Mouse (Mus musculus): ENCODE measurements around the gene Ptpra. TPM values are rescaled to one million over a fixed set of nuclear protein-coding genes. Genes with fewer than 3 reads are reported as not detected.
"Not testable (repeated sequence)": the region's sequence is repeated elsewhere in the genome, so short reads cannot be mapped to it uniquely, and the experiment has no call there.

Gene Ptpra
- polyA plus RNA-seq, 1 experiment from 2014 or later, result 86.3 TPM

DNA sequence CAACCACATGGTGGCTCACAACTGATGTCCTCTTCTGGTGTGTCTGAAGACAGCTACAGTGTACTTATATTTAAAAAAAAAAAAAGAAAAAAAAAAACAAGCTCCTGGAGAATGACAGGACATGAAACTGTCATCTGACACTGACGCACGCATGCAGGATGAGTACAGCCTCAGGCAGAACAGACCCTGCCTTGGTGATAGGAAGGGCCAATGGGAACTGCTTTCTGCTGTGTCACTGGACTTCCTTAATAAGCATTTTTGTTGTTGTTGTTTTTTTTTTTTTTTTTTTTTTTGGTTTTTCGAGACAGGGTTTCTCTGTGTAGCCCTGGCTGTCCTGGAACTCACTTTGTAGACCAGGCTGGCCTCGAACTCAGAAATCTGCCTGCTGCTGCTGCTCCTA lies 75.4 kb downstream of the Ptpra start:
- H3K27ac ChIP-seq (ENCODE audit: poor library complexity, severe bottlenecking); ATAC-seq (ENCODE audit: insufficient number of reproducible peaks, low FRiP score); H3K4me2 ChIP-seq; H3K4me1 ChIP-seq (replicated peaks); H3K9me3 ChIP-seq (replicated peaks); H3K27me3 ChIP-seq (replicated peaks); H3K4me3 ChIP-seq; H3K9ac ChIP-seq: not testable (repeated sequence)
- peaks cover 59% of the 10 kb centered on the region for H3K36me3 ChIP-seq
- 93% methylated on average over 4 of the region's 4 CpGs for WGBS

DNA sequence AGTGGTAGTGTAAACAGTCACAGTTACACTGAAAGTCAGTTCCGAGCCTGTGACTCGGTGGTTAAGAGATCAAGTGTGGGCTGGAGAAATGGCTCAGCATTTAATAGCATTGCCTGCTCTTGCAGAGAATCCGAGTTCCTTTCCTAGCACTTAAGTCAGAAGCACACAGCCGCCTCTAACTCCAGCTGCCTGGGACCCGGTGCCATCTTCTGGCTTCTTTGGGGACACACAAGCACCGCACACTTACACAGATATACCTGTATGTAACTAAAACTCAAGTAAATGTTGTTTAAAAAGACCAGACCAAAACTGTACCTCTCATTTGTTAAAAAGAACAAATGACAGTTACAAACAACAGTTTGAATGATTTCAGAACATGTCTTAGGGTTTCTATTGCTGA lies 78.4 kb downstream of the Ptpra start:
- H3K27me3 ChIP-seq (replicated peaks), result no peaks in the 10 kb centered on the region
- 90% methylated on average over 6 of the region's 6 CpGs for WGBS
- H3K4me3 ChIP-seq, result no peak overlapping the region
- peaks cover 4% of the 10 kb centered on the region; the same call in 1 of the 2 replicates for H3K4me1 ChIP-seq (replicated peaks)
- H3K9ac ChIP-seq, result no peak overlapping the region
- no peaks in the 10 kb centered on the region for H3K9me3 ChIP-seq (replicated peaks)
- no peak overlapping the region for H3K27ac ChIP-seq (ENCODE audit: poor library complexity, severe bottlenecking)
- no peak overlapping the region for H3K4me2 ChIP-seq
- H3K36me3 ChIP-seq, result peaks cover 54% of the 10 kb centered on the region
- ATAC-seq (ENCODE audit: insufficient number of reproducible peaks, low FRiP score), result no peak

DNA sequence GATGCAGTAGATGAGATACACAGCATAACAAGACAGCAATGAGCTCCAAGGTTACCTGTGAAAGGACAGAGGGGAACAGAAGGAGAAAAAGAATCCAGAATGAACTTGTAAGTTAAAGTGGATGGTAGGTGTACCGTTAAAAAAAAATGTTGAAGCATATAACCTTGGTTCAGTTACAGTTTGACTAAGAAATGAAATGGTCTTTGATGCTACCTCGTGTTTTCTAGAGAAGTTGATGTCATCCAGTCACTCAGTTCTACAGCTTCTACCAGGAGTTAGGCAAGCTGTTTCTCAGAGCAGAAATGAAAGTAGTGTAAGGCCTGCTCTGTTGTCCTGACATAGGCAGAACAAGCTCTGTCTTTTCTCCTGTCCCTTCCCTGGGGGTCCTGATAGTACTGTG lies 79.2 kb downstream of the Ptpra start:
- H3K4me1 ChIP-seq (replicated peaks), result peaks cover 4% of the 10 kb centered on the region; the same call in 1 of the 2 replicates
- H3K9ac ChIP-seq, result no peak overlapping the region
- no peak overlapping the region for H3K4me2 ChIP-seq
- peaks cover 57% of the 10 kb centered on the region for H3K36me3 ChIP-seq
- no peaks in the 10 kb centered on the region for H3K27me3 ChIP-seq (replicated peaks)
- WGBS, result 86% methylated on average over 2 of the region's 2 CpGs
- H3K27ac ChIP-seq (ENCODE audit: poor library complexity, severe bottlenecking), result no peak overlapping the region
- no peak for ATAC-seq (ENCODE audit: insufficient number of reproducible peaks, low FRiP score)
- no peak overlapping the region for H3K4me3 ChIP-seq
- H3K9me3 ChIP-seq (replicated peaks), result no peaks in the 10 kb centered on the region

DNA sequence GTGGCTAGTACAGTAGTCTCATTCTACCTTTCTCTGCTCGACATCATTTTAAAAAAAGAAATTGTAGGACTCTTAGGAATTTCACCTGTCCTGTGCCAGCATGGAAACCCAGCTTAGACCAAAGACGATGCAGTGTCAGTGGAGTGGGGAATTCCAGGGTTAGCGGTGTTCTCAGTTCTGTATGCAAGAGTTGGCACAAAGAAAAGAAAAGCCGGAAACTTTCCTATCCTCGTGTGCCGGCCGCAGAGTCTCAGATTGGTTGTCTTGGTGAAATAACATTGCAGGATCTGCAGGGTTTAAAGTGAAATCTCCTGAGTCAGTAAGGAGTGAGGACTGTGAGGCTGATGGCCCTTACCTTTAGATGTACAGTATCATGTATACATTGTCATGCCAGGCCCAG lies 79.8 kb downstream of the Ptpra start:
- no peak for ATAC-seq (ENCODE audit: insufficient number of reproducible peaks, low FRiP score)
- 84% methylated on average over 7 of the region's 7 CpGs for WGBS
- H3K4me2 ChIP-seq, result no peak overlapping the region
- no peak overlapping the region for H3K4me3 ChIP-seq
- H3K27ac ChIP-seq (ENCODE audit: poor library complexity, severe bottlenecking), result no peak overlapping the region
- H3K36me3 ChIP-seq, result peaks cover 59% of the 10 kb centered on the region
- H3K4me1 ChIP-seq (replicated peaks), result peaks cover 4% of the 10 kb centered on the region; the same call in 1 of the 2 replicates
- H3K9me3 ChIP-seq (replicated peaks), result no peaks in the 10 kb centered on the region
- no peaks in the 10 kb centered on the region for H3K27me3 ChIP-seq (replicated peaks)
- no peak overlapping the region for H3K9ac ChIP-seq

DNA sequence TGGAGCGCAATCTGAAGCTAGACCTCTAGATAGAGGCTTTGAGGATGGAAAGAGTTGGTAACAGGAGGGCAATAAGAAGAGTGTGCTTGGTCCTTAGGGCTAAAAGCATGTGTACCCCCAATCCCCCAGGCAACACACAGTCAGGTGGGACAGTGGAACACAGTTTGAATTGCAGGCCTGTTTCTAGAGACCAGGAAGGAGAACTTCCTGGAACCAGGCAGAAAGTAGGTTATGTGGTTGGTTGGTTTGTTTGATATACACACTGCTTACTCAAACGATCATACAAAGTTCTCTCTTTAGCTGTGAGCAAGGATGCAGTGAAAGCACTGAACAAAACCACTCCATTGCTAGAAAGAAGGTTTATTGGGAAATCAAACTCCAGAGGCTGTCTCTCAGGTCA lies 82.1 kb downstream of the Ptpra start:
- Histone ChIP-seq H3K4me1 (replicated peaks) (peaks cover 4% of the 10 kb centered on the region; the same call in 1 of the 2 replicates), H3K4me3 (no peak overlapping the region), H3K27me3 (replicated peaks) (no peaks in the 10 kb centered on the region), H3K9me3 (replicated peaks) (no peaks in the 10 kb centered on the region), H3K27ac (ENCODE audit: poor library complexity, severe bottlenecking) (no peak overlapping the region), H3K36me3 (peaks cover 55% of the 10 kb centered on the region), H3K9ac (no peak overlapping the region), H3K4me2 (no peak overlapping the region)
- WGBS, result 90% methylated on average over 2 of the region's 2 CpGs
- no peak for ATAC-seq (ENCODE audit: insufficient number of reproducible peaks, low FRiP score)

DNA sequence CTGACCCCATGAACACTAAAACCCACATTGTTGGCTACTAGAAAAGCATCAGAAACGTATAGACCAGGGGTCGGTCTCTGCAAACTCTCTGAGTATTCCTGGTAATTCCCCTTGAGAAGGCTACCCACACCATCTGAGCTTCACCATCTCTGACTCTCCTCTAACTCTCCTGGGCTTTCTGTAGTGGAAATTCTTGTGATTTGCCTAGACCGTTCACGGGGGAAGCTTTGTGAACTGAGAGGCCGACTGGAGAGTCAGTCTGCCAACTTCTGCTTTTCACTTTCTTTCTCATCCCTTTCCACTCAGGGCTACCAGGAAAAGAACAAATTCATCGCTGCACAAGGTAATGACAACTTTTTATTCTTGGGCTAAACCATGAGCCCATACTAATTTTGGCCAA lies 84.9 kb downstream of the Ptpra start:
- H3K27ac ChIP-seq (ENCODE audit: poor library complexity, severe bottlenecking), result no peak overlapping the region
- WGBS, result 87% methylated on average over 6 of the region's 6 CpGs
- no peak overlapping the region for H3K4me3 ChIP-seq
- no peaks in the 10 kb centered on the region for H3K27me3 ChIP-seq (replicated peaks)
- peaks cover 68% of the 10 kb centered on the region for H3K36me3 ChIP-seq
- no peak for ATAC-seq (ENCODE audit: insufficient number of reproducible peaks, low FRiP score)
- no peak overlapping the region for H3K4me2 ChIP-seq
- H3K9ac ChIP-seq, result no peak overlapping the region
- H3K4me1 ChIP-seq (replicated peaks), result no peaks in the 10 kb centered on the region
- no peaks in the 10 kb centered on the region for H3K9me3 ChIP-seq (replicated peaks)

DNA sequence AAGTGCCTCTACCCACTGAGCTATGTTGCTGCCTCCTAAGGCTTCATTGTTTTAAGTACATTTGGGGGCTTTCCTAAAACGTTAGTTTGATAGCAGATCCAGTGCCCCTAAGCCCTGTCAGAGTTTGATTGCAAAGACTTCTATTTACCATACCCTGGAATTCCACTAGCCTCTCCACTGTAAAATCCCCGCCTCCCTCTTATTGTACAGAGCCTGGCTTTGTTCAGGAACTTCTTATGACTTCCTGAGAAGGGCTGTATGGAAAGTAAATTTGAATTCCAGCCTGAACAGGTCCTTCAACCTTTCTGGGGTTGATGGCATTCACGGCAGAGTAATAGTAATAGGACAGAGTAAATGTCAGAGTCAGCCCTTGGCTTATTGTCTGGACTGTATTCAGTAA lies 86.8 kb downstream of the Ptpra start:
- 78% methylated on average over 3 of the region's 3 CpGs for WGBS
- H3K36me3 ChIP-seq, result peaks cover 79% of the 10 kb centered on the region
- ATAC-seq (ENCODE audit: insufficient number of reproducible peaks, low FRiP score), result no peak
- no peaks in the 10 kb centered on the region for H3K4me1 ChIP-seq (replicated peaks)
- no peak overlapping the region for H3K27ac ChIP-seq (ENCODE audit: poor library complexity, severe bottlenecking)
- no peak overlapping the region for H3K9ac ChIP-seq
- no peak overlapping the region for H3K4me2 ChIP-seq
- H3K9me3 ChIP-seq (replicated peaks), result no peaks in the 10 kb centered on the region
- no peaks in the 10 kb centered on the region for H3K27me3 ChIP-seq (replicated peaks)
- H3K4me3 ChIP-seq, result no peak overlapping the region

DNA sequence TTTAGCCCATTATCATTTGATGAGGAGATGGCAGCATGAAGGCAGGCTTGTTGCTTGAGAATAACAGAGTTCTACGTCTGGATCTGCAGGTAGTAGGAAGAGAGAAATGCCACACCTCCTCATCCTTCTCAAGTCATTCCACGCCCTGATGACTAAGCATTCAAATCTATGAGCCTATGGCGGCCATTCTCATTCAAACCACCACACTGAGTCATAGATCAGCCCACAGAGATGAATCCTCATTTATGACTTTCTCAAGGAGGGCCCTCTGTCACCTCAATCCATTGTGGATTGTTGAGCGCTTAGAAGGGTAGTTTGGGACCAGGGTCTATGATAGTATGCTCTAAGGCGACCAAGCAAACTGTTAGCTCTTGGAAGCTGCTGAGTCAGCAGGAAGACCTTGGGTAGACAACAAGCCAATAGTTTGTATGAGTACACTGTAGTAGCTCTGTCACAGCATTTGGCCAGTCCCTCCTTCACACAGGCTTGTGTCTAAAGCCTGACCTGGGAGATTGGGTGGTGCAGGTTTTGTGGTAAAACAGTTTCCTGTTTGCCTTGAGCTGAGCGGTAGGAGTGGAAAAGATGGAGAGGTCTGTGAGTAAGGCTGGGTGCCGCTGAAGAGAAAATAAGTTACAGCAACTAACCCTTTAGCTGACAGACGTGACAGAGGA lies 88.9 kb downstream of the Ptpra start:
- ATAC-seq (ENCODE audit: insufficient number of reproducible peaks, low FRiP score), result no peak
- Histone ChIP-seq H3K27ac (ENCODE audit: poor library complexity, severe bottlenecking) (no peak overlapping the region), H3K4me2 (no peak overlapping the region), H3K36me3 (peaks cover 81% of the 10 kb centered on the region), H3K9me3 (replicated peaks) (no peaks in the 10 kb centered on the region), H3K9ac (no peak overlapping the region), H3K4me3 (no peak overlapping the region), H3K27me3 (replicated peaks) (no peaks in the 10 kb centered on the region), H3K4me1 (replicated peaks) (no peaks in the 10 kb centered on the region)
- WGBS, result 87% methylated on average over 8 of the region's 8 CpGs

DNA sequence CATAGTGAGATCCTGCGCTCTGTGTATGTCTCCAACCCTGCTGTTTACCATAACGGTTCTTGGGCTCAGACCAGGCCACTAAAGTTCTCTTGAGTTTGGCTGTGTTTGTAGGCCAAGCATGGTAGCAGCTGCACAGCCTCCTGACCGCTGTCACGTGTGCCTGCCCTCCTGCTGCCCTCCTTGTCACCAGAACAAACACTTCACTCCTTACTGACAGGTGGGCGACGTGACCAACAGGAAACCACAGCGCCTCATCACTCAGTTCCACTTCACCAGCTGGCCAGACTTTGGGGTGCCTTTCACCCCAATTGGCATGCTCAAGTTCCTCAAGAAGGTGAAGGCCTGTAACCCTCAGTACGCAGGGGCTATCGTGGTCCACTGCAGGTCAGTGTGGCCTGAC lies 90.2 kb downstream of the Ptpra start:
- Histone ChIP-seq H3K9ac (no peak overlapping the region), H3K9me3 (replicated peaks) (no peaks in the 10 kb centered on the region), H3K27ac (ENCODE audit: poor library complexity, severe bottlenecking) (no peak overlapping the region), H3K4me3 (no peak overlapping the region), H3K4me2 (no peak overlapping the region), H3K4me1 (replicated peaks) (no peaks in the 10 kb centered on the region), H3K27me3 (replicated peaks) (no peaks in the 10 kb centered on the region), H3K36me3 (peaks cover 82% of the 10 kb centered on the region)
- ATAC-seq (ENCODE audit: insufficient number of reproducible peaks, low FRiP score), result no peak
- 86% methylated on average over 9 of the region's 9 CpGs for WGBS

DNA sequence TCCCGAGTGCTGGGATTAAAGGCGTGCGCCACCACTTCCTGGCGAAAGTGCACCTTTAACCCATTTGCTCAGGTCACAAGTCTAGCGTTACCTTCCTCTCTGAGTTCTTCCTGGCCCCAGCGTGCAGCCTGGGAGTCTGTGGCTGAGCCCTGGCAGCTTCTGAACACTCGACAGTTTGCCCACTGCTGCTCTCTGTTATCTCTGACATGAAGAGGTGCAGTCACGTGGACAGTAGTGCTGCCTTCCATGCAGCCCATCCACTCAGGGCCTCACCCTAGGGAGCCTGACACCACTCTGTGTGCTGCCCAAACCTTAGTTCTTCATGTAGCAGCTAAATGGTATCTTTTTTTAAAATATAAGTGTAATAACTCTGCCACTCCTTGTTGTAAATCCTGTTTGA lies 96.9 kb downstream of the Ptpra start:
- no peak for ATAC-seq (ENCODE audit: insufficient number of reproducible peaks, low FRiP score)
- Histone ChIP-seq H3K4me1 (replicated peaks) (peaks cover 5% of the 10 kb centered on the region; the same call in 1 of the 2 replicates), H3K27me3 (replicated peaks) (no peaks in the 10 kb centered on the region), H3K9ac (no peak overlapping the region), H3K4me3 (no peak overlapping the region), H3K36me3 (peaks cover 79% of the 10 kb centered on the region), H3K27ac (ENCODE audit: poor library complexity, severe bottlenecking) (no peak overlapping the region), H3K9me3 (replicated peaks) (no peaks in the 10 kb centered on the region), H3K4me2 (no peak overlapping the region)
- WGBS, result 65% methylated on average over 8 of the region's 8 CpGs

DNA sequence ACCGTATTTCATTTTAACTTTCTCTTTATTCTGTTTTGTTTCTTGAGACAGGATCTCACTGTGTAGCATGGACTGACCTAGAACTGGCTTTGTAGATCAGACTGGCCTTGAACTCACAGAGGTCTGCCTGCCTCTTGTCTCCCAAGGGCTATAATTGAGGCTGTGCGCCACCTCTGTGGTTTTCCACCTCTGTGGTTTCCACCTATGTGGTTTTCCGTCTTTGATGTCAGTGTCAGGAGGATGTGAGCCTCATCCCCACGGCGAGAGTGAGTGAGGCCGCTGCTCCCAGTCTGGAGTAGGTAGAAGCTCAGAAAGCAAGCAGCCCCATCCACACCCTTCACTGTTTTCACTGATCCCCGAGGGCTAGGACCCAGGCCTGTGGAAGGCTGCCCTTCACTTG lies 104.8 kb downstream of the Ptpra start:
- Histone ChIP-seq H3K9me3 (replicated peaks) (no peaks in the 10 kb centered on the region), H3K9ac (no peak overlapping the region), H3K4me3 (no peak overlapping the region), H3K27ac (ENCODE audit: poor library complexity, severe bottlenecking) (no peak overlapping the region), H3K27me3 (replicated peaks) (no peaks in the 10 kb centered on the region), H3K4me2 (no peak overlapping the region), H3K4me1 (replicated peaks) (no peaks in the 10 kb centered on the region), H3K36me3 (peaks cover 75% of the 10 kb centered on the region)
- no peak for ATAC-seq (ENCODE audit: insufficient number of reproducible peaks, low FRiP score)
- 86% methylated on average over 7 of the region's 7 CpGs for WGBS

DNA sequence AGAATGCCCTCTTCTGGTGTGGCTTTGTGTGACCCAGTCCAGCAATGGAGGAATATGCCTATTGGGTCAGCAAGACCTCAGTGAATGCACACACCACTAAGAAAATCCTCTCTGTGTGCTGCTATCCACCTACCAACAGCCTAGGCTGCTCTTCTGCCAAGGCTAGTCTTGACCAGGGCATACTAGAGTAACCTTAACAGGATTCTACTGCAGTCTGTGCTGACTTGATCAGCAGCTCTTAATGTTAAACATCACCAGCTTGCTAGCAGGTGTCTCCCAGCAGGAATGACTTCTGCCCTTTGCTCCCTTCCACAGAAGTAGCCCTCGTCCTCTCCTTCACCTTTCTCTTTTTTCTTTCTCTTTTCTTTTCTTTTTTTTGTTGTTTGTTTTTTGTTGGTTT lies 106.2 kb downstream of the Ptpra start:
- Histone ChIP-seq H3K4me2 (no peak overlapping the region), H3K9me3 (replicated peaks) (no peaks in the 10 kb centered on the region), H3K9ac (no peak overlapping the region), H3K4me3 (no peak overlapping the region), H3K36me3 (peaks cover 66% of the 10 kb centered on the region), H3K4me1 (replicated peaks) (no peaks in the 10 kb centered on the region), H3K27ac (ENCODE audit: poor library complexity, severe bottlenecking) (no peak overlapping the region), H3K27me3 (replicated peaks) (no peaks in the 10 kb centered on the region)
- 88% methylated on average over 1 of the region's 1 CpGs for WGBS
- no peak for ATAC-seq (ENCODE audit: insufficient number of reproducible peaks, low FRiP score)
